Mouse (Mus musculus) cortical plate, adult 2 months (tissue): ENCODE results near the gene Tmprss6.

Source experiments
- CTCF ChIP-seq: fragments of 200-500 bp; IDR thresholded peaks from 2 replicates; pipeline ENCODE4 v1.5.1; 2011; ENCODE audit warnings: mild to moderate bottlenecking, control low read depth, low read length; ENCODE audit not compliant: insufficient read depth; ENCODE audit errors: extremely low read depth
- POLR2A ChIP-seq: fragments of 200-500 bp; IDR thresholded peaks from 2 replicates; pipeline ENCODE4 v1.6.1; 2011; ENCODE audit warnings: mild to moderate bottlenecking, low read length, control low read depth; ENCODE audit not compliant: insufficient read depth; ENCODE audit errors: extremely low read depth

DNA sequence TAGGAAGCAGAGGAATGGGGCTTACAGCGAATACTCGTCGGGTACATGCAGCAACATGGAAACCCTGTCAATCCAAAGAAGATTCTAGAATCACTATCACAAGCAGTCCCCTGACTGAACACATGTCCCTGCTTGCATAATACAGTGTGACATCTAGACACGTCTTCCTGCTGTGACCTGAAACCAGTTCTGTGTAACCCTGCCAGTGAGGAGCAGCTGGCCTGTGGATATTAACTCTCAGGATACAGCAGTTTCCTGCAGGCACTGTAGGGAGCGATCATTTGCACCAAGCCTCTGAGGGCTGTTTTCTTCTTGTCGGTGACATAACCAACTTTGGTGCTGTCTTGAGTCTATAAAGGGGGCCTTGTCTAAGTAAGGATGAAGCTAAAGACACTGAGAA is 67.1 kb downstream of the Tmprss6 start:
- TF ChIP-seq CTCF (no peak), POLR2A (no peak)
